Mouse (Mus musculus): Measurements from ENCODE around the gene Ccdc33.
A peak's percentile ranks its signal among the peaks of the same experiment; 100 is the strongest.

Gene Ccdc33

DNA sequence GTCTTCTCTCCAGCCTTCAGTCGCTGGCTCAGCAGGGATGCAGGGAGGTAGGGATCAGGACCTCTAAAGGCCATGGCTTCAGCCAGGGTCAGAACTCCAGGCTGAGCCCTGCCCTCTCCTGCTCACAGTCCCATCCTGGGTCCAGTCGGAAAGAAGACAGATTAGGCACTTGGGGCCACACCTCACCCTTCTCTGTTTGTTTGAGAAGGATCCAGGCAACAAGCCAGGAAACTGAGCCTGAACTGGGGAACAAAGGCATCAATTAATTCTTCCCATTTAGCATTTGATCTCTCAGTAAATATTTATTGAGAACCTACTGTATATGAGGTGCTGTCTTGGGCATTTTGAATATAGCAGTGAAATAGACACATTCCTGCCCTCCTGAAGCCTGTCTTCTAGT is at the start of gene Ccdc33:
Ccdc33 (minus strand) TSS at position 153 of the 400 bp plus-strand sequence.
- no peak for DNase-seq

- DNase-seq, result no peak
These were observed 47.2 kb upstream of the Ccdc33 start for GRCm38 (mm10) chr9:58165779-58166178.

GRCm38 (mm10) chr9:58163146-58163545 is 44.5 kb upstream of the Ccdc33 start:
- DNase-seq, result no peak

DNA sequence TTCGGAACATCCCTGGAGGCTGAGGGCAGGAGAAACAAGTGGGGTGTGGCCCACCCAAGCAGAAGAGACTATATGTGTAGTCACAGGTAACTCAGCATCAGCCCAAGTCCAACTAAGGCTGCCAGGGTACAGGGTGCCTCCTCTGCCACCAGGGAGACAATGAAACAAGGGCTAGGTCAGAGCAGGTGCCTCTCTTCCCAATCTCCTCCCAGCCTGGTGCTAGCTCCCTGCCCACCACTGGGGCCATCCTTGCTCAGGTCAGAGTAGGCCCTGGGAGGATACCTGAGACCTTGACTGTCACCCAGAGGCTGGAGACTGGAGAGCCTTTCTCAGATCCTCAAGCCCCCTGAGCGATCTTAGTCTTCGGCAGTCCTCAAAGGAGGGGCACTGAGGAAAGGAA is 43.5 kb upstream of the Ccdc33 start:
- DNase-seq, result no peak

- DNase-seq, result no peak
These were observed 41.7 kb upstream of the Ccdc33 start for GRCm38 (mm10) chr9:58160315-58160714.

- no peak for DNase-seq
These were observed 41.2 kb upstream of the Ccdc33 start for GRCm38 (mm10) chr9:58159855-58160254.

DNA sequence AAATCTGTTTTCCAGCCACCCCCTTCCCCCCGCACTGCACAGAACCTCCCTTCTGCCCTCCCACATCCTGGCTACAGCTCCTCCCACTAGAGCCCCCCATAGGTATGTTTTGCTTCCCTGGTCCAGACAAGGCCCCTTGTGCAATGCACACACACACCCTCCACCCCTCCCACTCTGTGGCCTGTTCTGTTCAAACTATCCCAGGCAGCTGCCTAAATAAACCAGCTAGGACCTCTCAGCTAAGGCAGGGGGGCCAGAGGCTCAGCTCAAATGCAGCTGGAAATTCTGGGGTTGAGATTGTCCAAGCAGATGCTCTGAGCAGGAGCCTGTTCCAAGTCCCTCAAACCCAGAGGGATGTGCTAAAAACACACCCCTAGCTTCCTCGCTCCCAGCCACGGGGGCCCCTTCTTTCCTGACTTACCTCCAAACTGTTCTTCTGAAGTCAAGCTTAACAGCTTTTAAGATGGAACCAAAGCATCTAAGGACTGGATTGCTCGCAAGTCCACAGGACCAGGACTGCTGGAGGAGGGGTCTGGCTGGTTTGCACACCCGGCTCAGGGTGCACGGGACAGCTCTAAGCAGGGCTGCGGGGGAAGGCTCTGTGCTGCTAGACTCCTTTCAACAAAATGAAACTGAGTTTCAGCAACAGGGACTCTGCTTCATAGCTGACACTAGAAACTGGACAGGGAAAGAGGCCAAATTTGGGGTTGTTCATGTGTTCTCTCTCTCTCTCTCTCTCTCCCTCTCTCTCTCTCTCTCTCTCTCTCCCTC is 40.1 kb upstream of the Ccdc33 start:
- peak in 1 of 2 experiments; percentile 12 for DNase-seq

DNA sequence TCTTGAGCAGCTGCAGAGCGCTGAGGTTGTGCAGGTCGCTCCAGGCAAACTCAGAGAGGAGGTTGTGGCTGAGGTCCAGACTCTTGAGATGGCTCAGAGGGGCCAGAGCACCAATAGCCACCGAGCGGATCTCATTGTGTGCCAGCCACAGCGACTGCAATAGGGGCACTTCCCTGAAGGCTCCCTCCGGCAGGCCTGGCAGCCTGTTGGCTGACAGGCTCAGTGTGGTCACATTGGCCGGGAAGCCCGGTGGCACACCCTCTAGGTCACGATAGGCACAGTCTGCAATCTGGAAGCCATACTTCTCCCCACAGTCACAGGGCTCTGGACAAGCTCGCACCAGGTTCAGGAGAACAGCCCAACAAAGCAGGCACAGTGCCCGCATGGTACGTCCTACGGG is 39.2 kb upstream of the Ccdc33 start:
- DNase-seq, result no peak

GRCm38 (mm10) chr9:58156819-58157560 is 38.4 kb upstream of the Ccdc33 start:
- no peak for DNase-seq

DNA sequence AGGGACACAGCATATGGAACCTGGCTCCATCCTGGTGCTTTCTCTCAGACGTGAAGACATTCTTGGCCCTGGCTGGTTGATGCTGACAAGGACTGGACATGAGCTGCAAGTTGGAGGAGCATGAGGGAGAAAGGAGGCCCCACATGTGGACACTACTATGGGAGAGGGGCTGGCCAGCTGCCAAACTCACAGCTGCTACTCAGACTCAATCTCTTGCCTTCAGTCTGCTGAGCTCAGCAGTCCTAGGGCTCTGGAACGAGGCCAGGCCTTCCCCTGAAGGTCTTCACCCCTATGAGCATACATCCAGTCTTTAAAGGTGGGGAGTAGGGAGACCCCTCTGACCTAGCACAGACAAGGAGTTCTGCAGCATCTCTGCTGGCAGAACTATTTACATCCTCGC is 36.7 kb upstream of the Ccdc33 start:
- peak; percentile 71 to 80 for DNase-seq

DNA sequence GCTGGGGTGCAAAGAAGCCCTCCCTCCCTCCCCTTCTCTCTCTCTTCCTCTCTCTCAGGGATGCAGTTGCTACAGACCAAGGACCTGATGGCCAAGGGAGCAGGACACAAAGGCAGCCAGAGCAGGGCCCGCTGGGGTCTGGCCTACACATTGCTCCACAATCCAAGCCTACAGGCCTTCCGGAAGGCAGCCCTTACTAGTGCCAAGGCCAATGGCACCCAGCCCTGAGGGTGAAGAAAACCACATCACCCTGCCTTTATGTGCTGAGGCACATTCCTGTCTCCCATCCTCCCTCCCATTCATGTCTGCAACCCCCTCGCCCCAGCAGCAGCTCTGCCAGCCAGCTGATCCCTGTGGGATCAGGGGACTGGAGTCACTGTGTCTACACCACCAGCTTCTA is 34.5 kb upstream of the Ccdc33 start:
- no peak for DNase-seq

DNA sequence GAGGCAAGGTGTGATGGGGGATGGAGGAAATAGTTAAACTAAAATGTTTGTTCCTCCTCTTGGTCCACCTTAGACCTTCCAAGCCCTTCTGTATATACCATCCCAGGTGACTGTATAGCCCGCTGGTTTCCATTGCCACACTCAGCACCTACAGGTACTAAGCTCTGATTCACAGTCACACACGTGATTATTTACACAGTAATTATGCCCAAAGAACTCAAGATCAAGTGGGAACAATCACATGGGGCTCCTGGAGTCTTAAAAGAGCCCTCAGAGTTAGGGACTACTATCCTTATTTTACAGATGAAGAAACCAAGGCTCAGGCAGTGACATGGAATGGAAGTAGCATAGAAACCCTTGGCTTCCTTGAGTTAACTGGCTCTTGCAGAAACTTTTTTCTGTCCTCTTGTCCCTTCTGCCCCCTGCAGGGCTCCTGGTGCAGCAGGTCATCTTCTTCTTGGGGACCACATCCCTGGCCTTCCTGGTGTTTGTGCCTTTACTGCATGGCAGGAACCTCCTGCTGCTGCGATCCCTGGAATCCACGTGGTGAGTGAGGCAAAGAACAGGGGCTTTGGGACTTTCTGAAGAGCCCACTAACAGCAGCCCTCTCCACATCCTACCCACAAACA is 32.2 kb upstream of the Ccdc33 start:
- peak in 1 of 2 experiments; percentile 26 for DNase-seq

- no peak for DNase-seq
These were observed 30.2 kb upstream of the Ccdc33 start for GRCm38 (mm10) chr9:58148806-58149205.

DNA sequence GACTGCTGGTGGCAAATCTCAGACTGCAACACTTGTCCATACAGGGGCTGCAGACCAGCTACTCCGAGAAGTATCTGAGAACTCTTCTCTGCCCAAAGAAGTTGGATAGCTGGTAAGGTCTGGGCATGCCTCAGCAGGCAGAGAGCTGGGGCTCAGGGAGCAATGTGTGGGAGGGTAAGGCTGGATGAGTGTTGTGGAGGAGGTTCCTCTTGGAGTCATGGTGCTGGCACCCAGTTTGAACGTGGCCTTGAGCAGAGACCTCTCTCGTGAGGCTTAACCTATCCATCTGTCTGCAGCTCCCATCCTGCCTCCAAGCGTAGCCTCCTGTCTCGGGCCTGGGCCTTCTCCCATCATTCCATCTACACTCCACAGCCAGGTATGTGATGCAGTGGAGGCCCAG is 26.8 kb upstream of the Ccdc33 start:
- no peak for DNase-seq

- no peak for DNase-seq
These were observed 26.0 kb upstream of the Ccdc33 start for GRCm38 (mm10) chr9:58144664-58145063.

DNA sequence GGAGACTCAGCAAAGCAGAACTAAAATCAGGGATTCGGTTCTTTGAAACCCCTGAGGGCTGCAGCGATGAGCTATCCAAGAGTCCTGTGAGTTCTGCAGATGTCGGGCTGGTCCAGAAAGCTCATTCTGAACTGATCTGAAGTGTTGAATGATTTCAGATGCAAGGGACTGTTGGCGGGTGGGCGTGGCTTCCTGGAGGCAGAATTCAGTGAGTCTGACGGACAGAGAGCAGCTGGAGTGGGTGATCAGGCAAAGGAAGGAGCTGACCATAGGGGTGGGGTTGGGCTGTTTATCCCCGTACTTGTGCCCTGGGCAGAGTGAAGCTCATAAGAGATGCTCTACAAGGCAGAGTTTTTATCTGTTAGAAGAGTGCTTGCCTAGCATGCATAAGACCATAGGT is 24.8 kb upstream of the Ccdc33 start:
- no peak for DNase-seq

DNA sequence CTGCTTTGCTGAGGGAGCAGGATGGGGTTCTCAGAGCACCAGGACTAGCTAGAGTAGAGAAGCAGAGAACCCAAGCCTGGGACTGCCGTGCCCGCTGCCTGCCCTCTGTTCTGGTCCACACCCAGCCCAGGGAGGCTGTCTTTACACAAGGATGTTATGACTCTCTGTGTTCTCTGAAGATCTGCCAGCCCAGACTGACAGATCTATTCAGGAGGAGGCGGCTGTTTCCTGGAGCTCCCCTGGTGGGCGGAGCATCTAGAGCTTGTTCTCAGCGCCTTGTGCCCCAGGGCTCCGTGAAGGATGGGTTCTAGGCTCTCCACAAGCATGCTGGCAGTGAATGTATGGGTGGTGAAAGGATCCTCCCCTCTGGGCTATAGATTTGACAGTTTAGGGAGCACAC is 21.3 kb upstream of the Ccdc33 start:
- DNase-seq, result peak; percentile 47 to 63

- DNase-seq, result no peak
These were observed 17.3 kb upstream of the Ccdc33 start for GRCm38 (mm10) chr9:58135921-58136321.

DNA sequence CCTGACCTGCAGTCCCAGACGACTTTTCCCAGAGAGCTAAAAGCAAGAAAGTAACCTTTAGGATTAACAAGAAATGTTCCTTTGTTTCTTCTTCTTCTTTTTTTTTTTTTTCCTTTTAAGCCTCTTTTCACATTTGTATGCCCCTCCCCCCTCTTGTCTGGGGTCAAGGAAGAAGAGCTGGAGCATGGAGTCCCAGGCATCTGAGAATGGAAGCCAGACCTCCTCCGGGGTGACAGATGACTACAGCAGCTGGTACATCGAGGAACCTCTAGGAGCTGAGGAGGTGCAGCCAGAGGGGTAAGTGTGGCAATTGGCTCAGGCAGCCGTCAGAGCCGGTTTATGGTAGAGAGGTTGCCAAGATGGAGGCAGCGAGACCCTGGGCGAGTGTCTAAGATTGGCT is 16.3 kb upstream of the Ccdc33 start:
- no peak for DNase-seq

- no peak for DNase-seq
These were observed 15.6 kb upstream of the Ccdc33 start for GRCm38 (mm10) chr9:58133893-58134884.

- peak in 1 of 2 experiments; percentile 19 for DNase-seq
These were observed 13.1 kb upstream of the Ccdc33 start for GRCm38 (mm10) chr9:58131735-58132134.

DNA sequence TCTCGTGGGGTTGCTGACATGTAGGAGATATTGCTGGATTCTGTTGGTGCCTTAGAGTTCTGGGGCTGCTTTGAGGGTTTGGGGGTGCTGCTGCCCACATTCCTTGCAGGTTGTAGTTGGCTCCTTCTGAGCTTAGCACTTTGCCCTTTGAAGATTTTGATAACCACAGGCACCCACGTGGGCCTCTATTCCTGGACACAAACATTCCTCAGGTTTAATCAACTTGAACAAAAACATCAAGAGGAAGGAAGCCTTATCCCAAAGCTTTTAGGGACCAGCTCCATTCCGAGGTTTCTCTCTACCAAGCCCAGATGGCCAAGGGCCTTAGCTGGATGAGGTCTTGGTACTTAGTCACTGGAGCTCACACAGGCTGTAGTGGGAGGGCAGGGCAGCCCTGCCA is 12.3 kb upstream of the Ccdc33 start:
- peak; percentile 42 to 51 for DNase-seq

GRCm38 (mm10) chr9:58129508-58129907 is 10.9 kb upstream of the Ccdc33 start:
- DNase-seq, result no peak
